Mouse (Mus musculus) heart, adult 2 months (tissue): Measurements from ENCODE around the gene Nxpe4.

Experiments
- CTCF ChIP-seq: fragments of 200-600 bp; IDR thresholded peaks from 2 replicates; pipeline ENCODE4 v1.8.1; 2022; ENCODE audit warnings: antibody characterized with exemption, mild to moderate bottlenecking, moderate library complexity
- EP300 ChIP-seq: fragments of 200-500 bp; IDR thresholded peaks from 2 replicates; pipeline ENCODE4 v1.6.1; 2011; ENCODE audit warnings: low read depth, low read length, control low read depth; ENCODE audit not compliant: insufficient read depth
- POLR2A ChIP-seq: fragments of 200-500 bp; IDR thresholded peaks from 2 replicates; pipeline ENCODE4 v1.6.1; 2011; ENCODE audit warnings: mild to moderate bottlenecking, low read depth, low read length, control low read depth; ENCODE audit not compliant: insufficient read depth

GRCm38 (mm10) chr9:48403590-48404209 lies 241.9 kb downstream of the Nxpe4 start:
- no peak for TF ChIP-seq CTCF
- TF ChIP-seq POLR2A, result no peak
- no peak for TF ChIP-seq EP300
